Mouse (Mus musculus) retina, adult 2 months (tissue): ENCODE results near the gene Ap2b1.

ENCODE experiments used
- DNase-seq: peaks from one replicate; pipeline ENCODE4 v3.0.0-alpha.2; 2012; ENCODE audit warnings: low read depth, low spot score

The Ap2b1 gene

DNA sequence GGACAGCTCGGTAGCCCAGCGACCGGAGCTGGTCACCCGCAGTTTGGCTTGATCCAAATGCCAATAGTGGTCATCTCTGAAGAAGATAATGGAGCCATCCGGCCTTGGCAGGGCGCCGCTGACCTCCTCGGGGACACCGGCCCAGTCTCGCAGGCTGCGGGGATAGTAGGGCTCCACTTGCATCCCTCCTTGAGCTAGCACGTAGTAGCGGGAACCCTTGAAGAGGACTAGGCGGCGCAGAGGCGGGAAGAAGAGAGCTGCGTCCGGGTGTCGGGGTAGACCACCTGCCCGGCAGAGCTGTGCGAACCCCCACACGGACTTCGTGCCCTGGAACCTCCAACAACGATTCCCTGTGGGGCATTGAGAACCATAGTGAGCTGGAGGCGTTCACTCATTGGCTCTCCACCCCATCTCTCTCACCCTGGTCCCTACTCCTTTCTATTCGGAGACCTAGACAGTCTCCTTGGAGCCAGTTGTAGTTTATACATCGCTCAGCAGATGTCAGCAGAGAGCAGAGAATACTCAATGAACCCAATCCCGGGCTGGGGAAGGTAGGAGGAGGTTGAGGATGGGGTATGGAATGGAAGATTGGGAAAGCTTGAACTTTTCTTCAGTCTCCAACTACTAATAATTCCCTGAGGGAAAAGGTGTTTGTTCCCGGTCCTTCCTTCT is 143.9 kb downstream of the Ap2b1 start:
- peak; percentile 50 for DNase-seq

DNA sequence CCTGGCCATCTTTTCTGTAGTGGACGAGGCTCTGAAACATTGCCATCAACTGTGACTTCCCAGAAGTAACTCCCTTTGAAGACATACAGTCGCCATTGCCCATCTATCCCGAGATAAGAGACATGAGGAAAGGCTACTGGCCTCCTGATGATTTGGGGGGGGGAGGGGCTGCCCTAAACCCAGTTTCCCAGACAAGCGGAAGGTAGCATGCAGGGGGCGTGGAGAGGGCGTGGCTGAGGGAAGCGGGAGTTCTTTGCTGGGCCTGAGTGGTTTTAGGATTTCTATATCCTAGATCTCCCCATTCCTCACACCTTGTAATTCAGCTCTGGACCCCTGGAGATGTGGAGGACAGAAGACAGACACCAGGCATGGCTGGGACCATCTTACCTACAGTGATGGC is 145.0 kb downstream of the Ap2b1 start:
- DNase-seq, result no peak

GRCm38 (mm10) chr11:83445001-83445400 is 146.2 kb downstream of the Ap2b1 start:
- no peak for DNase-seq

- DNase-seq, result no peak
Measured at GRCm38 (mm10) chr11:83447612-83448011, 148.8 kb downstream of the Ap2b1 start.

GRCm38 (mm10) chr11:83448021-83448926 is 149.4 kb downstream of the Ap2b1 start:
- no peak for DNase-seq

DNA sequence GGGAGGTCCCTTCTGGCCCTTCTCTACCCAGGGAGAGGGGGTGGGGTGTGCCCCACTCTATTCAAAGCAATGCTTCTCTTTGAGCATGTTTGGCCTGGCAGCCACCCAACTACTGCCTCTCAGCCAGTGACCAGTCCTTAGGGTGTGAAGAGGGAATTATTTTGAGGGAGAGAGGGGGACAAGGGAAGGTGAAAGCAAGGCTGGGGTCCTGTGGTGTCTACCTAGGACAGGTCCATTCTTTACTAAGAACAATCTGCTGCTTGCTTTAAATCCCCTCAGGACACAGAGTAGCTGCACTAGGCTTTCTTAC is 150.1 kb downstream of the Ap2b1 start:
- DNase-seq, result no peak

- no peak for DNase-seq
Measured at GRCm38 (mm10) chr11:83449298-83449697, 150.5 kb downstream of the Ap2b1 start.

GRCm38 (mm10) chr11:83450550-83450949 is 151.7 kb downstream of the Ap2b1 start:
- no peak for DNase-seq

- no peak for DNase-seq
Measured at GRCm38 (mm10) chr11:83451281-83451680, 152.5 kb downstream of the Ap2b1 start.

DNA sequence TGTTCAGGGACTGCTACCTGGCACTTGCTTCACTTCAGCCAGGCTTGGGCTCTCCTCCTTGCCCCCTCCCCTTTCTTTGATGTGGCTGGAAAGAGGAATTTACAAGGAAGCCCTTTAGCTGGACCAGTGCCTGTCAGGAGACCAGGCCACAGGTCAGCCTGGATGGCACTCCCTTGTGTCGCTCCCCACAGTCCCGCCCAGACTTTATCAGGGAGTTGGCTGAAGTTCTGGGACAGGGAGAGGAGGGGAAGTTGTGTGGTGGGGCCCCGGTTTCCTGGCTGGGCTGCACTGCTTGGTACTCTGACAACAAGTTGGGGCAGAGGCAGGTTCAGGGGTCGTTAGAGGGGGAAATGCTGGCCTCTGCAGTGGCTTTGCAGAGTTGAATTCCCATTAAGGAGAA is 155.7 kb downstream of the Ap2b1 start:
- no peak for DNase-seq
